Mouse (Mus musculus) CH12.LX (cell line): ENCODE data around the gene Galp. TPM values are rescaled to one million over a fixed set of nuclear protein-coding genes. Genes with fewer than 3 reads are reported as not detected.

Experiments used
- DNase-seq: peaks from one replicate; pipeline ENCODE4 v3.0.0-alpha.2; 2013; ENCODE audit errors: extremely low read depth
- H3K27ac ChIP-seq: 2 replicates; pipeline ENCODE4 v1.5.1; 2012; ENCODE audit warnings: low read depth, mild to moderate bottlenecking, control low read depth, moderate library complexity; ENCODE audit not compliant: insufficient read depth
- H3K27me3 ChIP-seq: replicated peaks from 2 replicates; pipeline ENCODE3; 2012; ENCODE audit warnings: inconsistent platforms
- H3K36me3 ChIP-seq, 2 experiments: replicated peaks in 1 of 2; 2 replicates each; pipeline versions ENCODE3 to v1.6.1; 2012; ENCODE audit warnings: inconsistent platforms in 1 of 2, low read length in 1 of 2, mild to moderate bottlenecking in 1 of 2, mixed read lengths in 1 of 2, moderate library complexity in 1 of 2; ENCODE audit not compliant: control insufficient read depth in 1 of 2, insufficient read depth in 1 of 2
- H3K4me1 ChIP-seq, 2 experiments: 2 replicates each; pipeline ENCODE4 v1.6.1; 2012; ENCODE audit warnings: inconsistent platforms in 1 of 2, moderate library complexity in 1 of 2; ENCODE audit not compliant: insufficient read depth in 2 of 2, control insufficient read depth in 1 of 2
- H3K4me2 ChIP-seq: 2 replicates; pipeline ENCODE4 v1.6.1; 2012; ENCODE audit warnings: low read depth, mild to moderate bottlenecking, control low read depth; ENCODE audit not compliant: poor library complexity, insufficient read depth, severe bottlenecking
- H3K4me3 ChIP-seq, 3 experiments: fragments of 150-350 bp in 1 of 3; sonication (generic) in 1 of 3; replicated peaks in 1 of 3; 2 replicates each; pipeline versions ENCODE3 to v1.5.1; 2011 to 2012; ENCODE audit warnings: low read depth in 2 of 3, low read length in 2 of 3, mild to moderate bottlenecking in 2 of 3, moderate library complexity in 2 of 3, control low read depth in 1 of 3, improper control_type of control experiment in 1 of 3, inconsistent platforms in 1 of 3, mixed read lengths in 1 of 3; ENCODE audit not compliant: poor library complexity in 1 of 3
- H3K79me2 ChIP-seq: replicated peaks from 2 replicates; pipeline ENCODE4 v1.6.1; 2012; ENCODE audit warnings: mild to moderate bottlenecking, moderate library complexity; ENCODE audit not compliant: control insufficient read depth, poor library complexity, insufficient read depth, severe bottlenecking; ENCODE audit errors: extremely low read depth
- H3K9ac ChIP-seq: 2 replicates; pipeline ENCODE4 v1.6.1; 2012; ENCODE audit warnings: low read depth, mild to moderate bottlenecking, control low read depth, moderate library complexity; ENCODE audit not compliant: insufficient read depth
- H3K9me3 ChIP-seq: replicated peaks from 2 replicates; pipeline ENCODE3; 2012; ENCODE audit warnings: low read length, inconsistent platforms, mixed read lengths
- CHD1 ChIP-seq: IDR thresholded peaks from 2 replicates; pipeline ENCODE4 v1.6.1; 2012; ENCODE audit warnings: low read depth, low read length, improper control_type of control experiment, inconsistent platforms
- CTCF ChIP-seq, 2 experiments: IDR thresholded peaks in 1 of 2; conservative IDR thresholded peaks in 1 of 2; 2 replicates each; pipeline ENCODE4 v1.5.1; 2011 to 2012; ENCODE audit warnings: low read depth in 2 of 2, low read length in 2 of 2, improper control_type of control experiment in 1 of 2, inconsistent platforms in 1 of 2, mild to moderate bottlenecking in 1 of 2, moderate library complexity in 1 of 2
- E2F4 ChIP-seq: IDR thresholded peaks from 2 replicates; pipeline ENCODE4 v1.6.1; 2011; ENCODE audit warnings: low read depth, low read length, improper control_type of control experiment; ENCODE audit not compliant: insufficient replicate concordance
- ELF1 ChIP-seq: IDR thresholded peaks from 2 replicates; pipeline ENCODE4 v1.6.1; 2014; ENCODE audit warnings: low read depth, mild to moderate bottlenecking, inconsistent platforms, low read length, improper control_type of control experiment
- GABPA ChIP-seq: IDR thresholded peaks from 2 replicates; pipeline ENCODE4 v1.6.1; 2012; ENCODE audit warnings: low read depth, low read length, improper control_type of control experiment, inconsistent platforms; ENCODE audit not compliant: insufficient replicate concordance
- HCFC1 ChIP-seq: IDR thresholded peaks from 2 replicates; pipeline ENCODE4 v1.6.1; 2012; ENCODE audit warnings: low read depth, mild to moderate bottlenecking, inconsistent platforms, low read length, improper control_type of control experiment
- JUN ChIP-seq: IDR thresholded peaks from 2 replicates; pipeline ENCODE4 v1.6.1; 2011; ENCODE audit warnings: low read depth, mild to moderate bottlenecking, low read length, improper control_type of control experiment, moderate library complexity; ENCODE audit not compliant: insufficient read depth
- KAT2A ChIP-seq: IDR thresholded peaks from 2 replicates; pipeline ENCODE4 v1.6.1; 2012; ENCODE audit warnings: low read length, improper control_type of control experiment, inconsistent platforms; ENCODE audit not compliant: insufficient replicate concordance
- MAX ChIP-seq: IDR thresholded peaks from 2 replicates; pipeline ENCODE4 v1.6.1; 2011; ENCODE audit warnings: low read length, improper control_type of control experiment
- MXI1 ChIP-seq: IDR thresholded peaks from 2 replicates; pipeline ENCODE4 v1.6.1; 2011; ENCODE audit warnings: mild to moderate bottlenecking, low read depth, low read length, improper control_type of control experiment
- MYC ChIP-seq: IDR thresholded peaks from 2 replicates; pipeline ENCODE4 v1.6.1; 2011; ENCODE audit warnings: low read depth, mild to moderate bottlenecking, improper control_type of control experiment, low read length
- NRF1 ChIP-seq: IDR thresholded peaks from 2 replicates; pipeline ENCODE4 v1.6.1; 2014; ENCODE audit warnings: low read depth, mild to moderate bottlenecking, inconsistent platforms, low read length, improper control_type of control experiment, moderate library complexity
- POLR2A ChIP-seq: IDR thresholded peaks from 2 replicates; pipeline ENCODE4 v1.6.1; 2011; ENCODE audit warnings: low read depth, mild to moderate bottlenecking, improper control_type of control experiment, low read length
- SIN3A ChIP-seq: IDR thresholded peaks from 2 replicates; pipeline ENCODE4 v1.6.1; 2012; ENCODE audit warnings: low read length, improper control_type of control experiment, inconsistent platforms
- USF1 ChIP-seq: IDR thresholded peaks from 2 replicates; pipeline ENCODE4 v1.6.1; 2014; ENCODE audit warnings: low read depth, mild to moderate bottlenecking, inconsistent platforms, low read length, improper control_type of control experiment
- ZC3H11A ChIP-seq: IDR thresholded peaks from 2 replicates; pipeline ENCODE4 v1.6.1; 2012; ENCODE audit warnings: low read depth, mild to moderate bottlenecking, inconsistent platforms, low read length, improper control_type of control experiment
- ZMIZ1 ChIP-seq: IDR thresholded peaks from 2 replicates; pipeline ENCODE4 v1.6.1; 2012; ENCODE audit warnings: low read depth, mild to moderate bottlenecking, inconsistent platforms, low read length, improper control_type of control experiment
- ZNF384 ChIP-seq: IDR thresholded peaks from 2 replicates; pipeline ENCODE4 v1.6.1; 2012; ENCODE audit warnings: low read depth, low read length, improper control_type of control experiment, inconsistent platforms
- dilution Hi-C: fragments of 300-500 bp; cut with MboI; formaldehyde crosslinking; loops from 2 replicates; pipeline ENCODE4 v1.14.3; 2020; ENCODE audit warnings: low sequenced_read_pairs; ENCODE audit not compliant: extremely low pct_unique_long_range_greater_than_20kb, extremely low pct_ligation_motif_present
- in situ Hi-C: fragments of 300-500 bp; cut with MboI; formaldehyde crosslinking; loops from 3 replicates; pipeline ENCODE4 v1.14.3; 2019; ENCODE audit warnings: low sequenced_read_pairs, low pct_ligation_motif_present, low pct_unique_long_range_greater_than_20kb, mixed read lengths
- polyA plus RNA-seq: library from polyadenylated mRNA; unstranded; fragments of >175 nt; gene quantifications from 2 replicates; pipeline ENCODE4 v1.2.1, GENCODE M21; 2012; ENCODE audit warnings: low read depth; ENCODE audit not compliant: insufficient read length
- total RNA-seq, 2 experiments: library from RNA; depleted of rRNA; stranded (reverse); fragments of 300-350 nt in 1 of 2; fragments of >200 nt in 1 of 2; gene quantifications; 2 replicates each; pipeline ENCODE4 v1.2.3; 2012 to 2014

Gene Galp
- total and polyA plus RNA-seq, 3 experiments = not detected

- Histone ChIP-seq H3K27me3 (no peaks in the 10 kb centered on the region), H3K4me3 (no peak overlapping the region), H3K9ac (no peak overlapping the region), H3K27ac (no peak overlapping the region), H3K4me1 (peaks cover 0 to 13% of the 10 kb centered on the region in 2 experiments; a peak in 1 of 4 replicates), H3K4me2 (no peak overlapping the region), H3K36me3 (peaks cover 0 to 8% of the 10 kb centered on the region in 2 experiments), H3K9me3 (no peaks in the 10 kb centered on the region), H3K79me2 (no peaks in the 10 kb centered on the region)
- dilution Hi-C loops (no loop called here), in situ Hi-C loops (no loop called here)
- no peak for DNase-seq
- no peak for TF ChIP-seq MYC
- no peak for TF ChIP-seq HCFC1
- no peak for TF ChIP-seq MAX
Measured at GRCm38 (mm10) chr7:6162172-6162571, 34.7 kb upstream of the Galp start.

- no peak for DNase-seq
- Histone ChIP-seq H3K4me2 (no peak overlapping the region), H3K27me3 (no peaks in the 10 kb centered on the region), H3K9me3 (no peaks in the 10 kb centered on the region), H3K36me3 (peaks cover 0 to 8% of the 10 kb centered on the region in 2 experiments), H3K27ac (no peak overlapping the region), H3K4me1 (peaks cover 0 to 6% of the 10 kb centered on the region in 2 experiments; a peak in 1 of 4 replicates), H3K9ac (no peak overlapping the region), H3K4me3 (no peak overlapping the region), H3K79me2 (no peaks in the 10 kb centered on the region)
- dilution Hi-C loops = no loop called here
- no peak for TF ChIP-seq MXI1
- in situ Hi-C loops = no loop called here
Measured at GRCm38 (mm10) chr7:6164671-6165070, 32.2 kb upstream of the Galp start.

DNA sequence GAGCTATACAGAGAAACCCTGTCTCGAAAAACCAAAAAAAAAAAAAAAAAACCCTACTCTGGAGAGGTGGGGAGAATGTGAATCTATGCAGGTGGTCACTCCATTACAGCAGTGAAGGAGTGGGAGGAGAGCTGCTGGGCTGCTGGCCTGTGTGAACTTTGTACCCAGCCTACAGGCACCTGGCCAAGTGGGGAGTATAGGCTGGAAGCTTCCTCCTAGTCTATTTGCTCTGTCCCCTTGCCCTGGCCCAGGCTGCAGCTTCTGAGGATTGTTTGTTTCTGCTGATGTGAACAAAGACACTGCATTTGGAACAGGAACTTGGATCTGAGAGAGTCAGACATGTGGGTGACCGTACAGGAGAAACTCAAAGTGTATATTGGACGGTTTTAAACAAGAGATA lies 27.5 kb upstream of the Galp start:
- no peak for DNase-seq
- dilution Hi-C loops = no loop called here
- no peak overlapping the region for H3K4me2 ChIP-seq
- H3K4me3 ChIP-seq = no peak overlapping the region
- in situ Hi-C loops = no loop called here
- H3K27ac ChIP-seq = no peak overlapping the region
- peaks cover 4 to 16% of the 10 kb centered on the region in 2 experiments for H3K4me1 ChIP-seq
- H3K27me3 ChIP-seq = no peaks in the 10 kb centered on the region
- H3K79me2 ChIP-seq = no peaks in the 10 kb centered on the region
- H3K36me3 ChIP-seq = peaks cover 0 to 1% of the 10 kb centered on the region in 2 experiments
- H3K9ac ChIP-seq = no peak overlapping the region
- no peaks in the 10 kb centered on the region for H3K9me3 ChIP-seq
- TF ChIP-seq ELF1 (no peak), ZC3H11A (no peak), USF1 (no peak), POLR2A (no peak), NRF1 (no peak), E2F4 (no peak), KAT2A (no peak), HCFC1 (no peak), SIN3A (no peak), ZNF384 (no peak), CTCF (conservative IDR thresholded peaks at IDR 0.05 in 1 of 2, IDR thresholded peaks at IDR 0.05 in 1 of 2; ENCODE audit: low read depth in 2 of 2, low read length in 2 of 2) (no peak), JUN (no peak), CHD1 (no peak), MYC (no peak), ZMIZ1 (no peak), GABPA (no peak)
